Mouse (Mus musculus): ENCODE measurements around the gene Nisch.

The Nisch gene

DNA sequence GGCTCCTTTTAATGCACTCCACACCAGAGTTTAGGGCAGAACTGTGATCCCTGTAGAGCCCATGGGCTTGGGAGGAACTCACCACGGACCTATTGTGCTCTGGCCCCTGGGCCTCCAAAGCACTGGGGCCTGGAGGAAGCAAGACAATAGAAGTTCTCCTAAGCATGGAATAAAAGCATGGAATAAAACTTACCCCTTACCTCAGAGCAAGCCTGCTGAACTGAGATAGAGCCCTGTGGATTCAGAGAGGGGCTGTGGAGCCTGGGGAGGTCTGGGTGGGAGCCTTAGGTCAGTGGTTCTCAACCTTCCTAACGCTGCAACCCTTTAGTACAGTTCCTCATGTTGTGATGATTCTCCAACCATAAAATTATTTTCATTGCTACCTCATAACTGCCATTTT lies at the start of gene Nisch:
TSS of gene Nisch (minus strand) at position 101 of the 400 bp plus-strand sequence.
- no peak for DNase-seq

DNA sequence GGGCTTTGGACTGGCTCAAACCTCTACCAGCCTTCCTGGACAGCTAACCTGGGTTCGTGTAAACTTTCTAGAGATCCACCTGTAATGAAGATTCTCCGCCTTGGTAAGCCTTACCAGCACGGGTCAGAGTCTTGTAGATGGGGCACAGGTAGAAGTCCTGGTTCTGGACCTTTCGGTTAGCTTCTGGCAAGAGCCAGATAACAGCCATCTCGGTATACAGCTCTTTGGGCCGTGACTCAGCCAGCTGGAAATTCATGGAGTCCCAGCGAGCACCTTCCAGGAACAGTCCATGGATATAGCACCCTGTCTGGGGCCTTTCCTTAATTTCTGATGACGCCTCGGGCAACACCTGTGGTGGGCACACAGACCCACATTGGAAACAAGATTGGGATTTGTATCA lies 44.2 kb upstream of the Nisch start:
- DNase-seq = no peak

DNA sequence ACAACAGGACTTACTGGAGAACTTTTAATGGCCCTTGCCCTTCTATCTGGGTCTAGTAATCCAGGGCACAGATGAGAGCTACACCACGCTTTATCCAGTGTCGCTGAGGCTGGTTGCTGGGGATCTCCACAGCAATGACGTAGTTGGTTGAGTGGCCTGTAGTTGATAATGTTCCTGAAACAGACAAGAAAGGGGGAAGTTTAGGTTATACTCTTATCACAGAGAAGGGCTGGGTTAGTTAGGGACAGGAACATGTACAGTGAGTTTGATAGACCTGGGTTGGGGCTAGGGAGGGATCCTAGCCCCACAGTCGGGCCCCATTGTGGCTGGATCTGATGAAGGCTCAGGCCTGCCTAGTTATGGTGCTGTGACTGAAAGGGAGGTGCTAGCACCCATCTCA lies 43.6 kb upstream of the Nisch start:
- DNase-seq = no peak

DNA sequence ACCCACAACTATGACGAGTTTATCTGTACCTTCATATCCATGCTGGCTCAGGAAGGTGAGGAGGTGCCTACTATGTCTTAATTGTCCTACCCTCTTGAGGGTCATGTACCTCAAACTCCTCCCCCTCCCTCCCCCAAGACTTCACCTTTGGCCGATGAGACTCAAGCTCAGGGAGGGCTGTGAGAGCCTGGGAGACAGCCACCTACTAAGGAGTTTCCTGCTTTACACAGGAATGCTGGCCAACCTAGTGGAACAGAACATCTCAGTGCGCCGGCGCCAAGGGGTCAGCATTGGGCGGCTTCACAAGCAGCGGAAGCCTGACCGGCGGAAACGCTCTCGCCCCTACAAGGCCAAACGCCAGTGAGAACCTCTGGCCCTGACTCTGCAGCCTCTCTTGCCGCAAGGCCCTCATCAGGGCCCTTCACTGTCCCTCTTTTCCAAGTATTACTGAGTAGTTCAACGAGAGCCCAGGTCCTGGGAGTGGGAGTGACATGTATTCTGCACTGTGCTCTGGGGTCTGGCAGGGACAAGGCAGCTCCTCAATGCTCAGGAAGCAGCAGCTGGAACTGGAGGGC lies 41.8 kb upstream of the Nisch start:
- no peak for DNase-seq

DNA sequence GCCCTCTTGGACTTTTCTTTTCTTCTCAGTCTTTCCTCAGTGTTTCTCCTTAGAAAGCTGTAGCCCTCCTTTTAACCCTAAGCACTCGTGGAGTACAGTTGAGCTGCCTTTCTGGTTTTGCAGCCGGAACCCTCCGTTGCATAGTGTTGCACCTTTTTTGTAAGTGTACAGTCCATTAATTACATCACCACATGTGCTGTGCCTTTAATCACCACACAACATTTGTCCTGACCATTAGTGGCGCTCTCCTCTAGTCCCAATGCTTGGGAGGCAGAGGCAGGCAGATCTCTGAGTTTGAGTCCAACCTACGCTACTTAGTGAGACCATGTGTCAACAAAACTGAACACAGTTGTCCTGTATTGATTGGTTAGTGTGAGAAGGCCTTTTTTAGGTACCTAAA lies 35.3 kb upstream of the Nisch start:
- no peak for DNase-seq

DNA sequence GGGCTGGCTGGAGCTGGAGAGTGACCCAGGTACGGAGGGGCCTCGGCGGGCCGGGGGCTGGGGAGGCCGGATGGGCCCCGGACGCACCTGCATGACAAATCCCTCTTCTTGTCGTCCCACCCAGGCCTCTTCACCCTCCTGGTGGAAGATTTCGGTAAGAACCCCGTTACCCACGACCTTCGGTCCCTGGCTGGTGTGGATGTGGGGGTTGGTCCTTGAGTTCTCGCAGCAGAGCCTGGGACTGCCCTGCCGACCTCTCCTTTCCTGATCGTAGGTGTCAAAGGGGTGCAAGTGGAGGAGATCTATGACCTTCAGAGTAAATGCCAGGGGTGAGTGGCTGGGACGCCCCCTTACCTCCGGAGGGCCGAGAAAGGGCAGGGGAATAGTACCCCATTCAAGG lies 34.9 kb upstream of the Nisch start:
- DNase-seq = no peak

DNA sequence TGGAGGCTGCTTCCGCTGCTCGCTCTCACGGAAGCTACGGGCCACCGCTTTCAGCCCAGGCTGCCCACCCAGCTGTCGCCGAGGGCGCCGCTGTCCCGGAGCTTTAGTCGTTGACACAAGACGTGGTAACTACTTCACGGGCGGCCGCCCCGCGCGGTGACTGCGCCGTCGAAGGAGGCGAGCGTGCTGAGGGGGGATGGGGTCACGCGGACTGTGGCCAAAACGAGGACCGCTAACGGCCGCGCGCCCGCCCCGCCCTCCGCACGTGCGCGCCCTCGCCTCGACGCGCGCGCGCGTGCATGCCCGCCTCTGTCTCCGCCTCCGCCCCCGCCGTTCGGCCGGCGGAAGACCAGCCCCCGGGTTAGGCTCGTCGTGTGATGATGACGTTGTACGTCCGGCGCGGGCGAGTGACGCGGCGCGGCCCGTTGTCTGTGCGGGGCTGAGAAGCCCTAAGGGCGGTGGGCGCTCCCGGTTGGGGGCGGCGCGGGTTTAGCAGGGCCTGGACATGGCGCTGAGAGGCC lies 34.4 kb upstream of the Nisch start, which contains the start of the genes Phf7 and Bap1:
TSS of gene Phf7 (minus strand) at position 234 of the 521 bp plus-strand sequence.
TSS of gene Bap1 (plus strand) at position 367 of the 521 bp plus-strand sequence.
- DNase-seq = peak; percentile 96

DNA sequence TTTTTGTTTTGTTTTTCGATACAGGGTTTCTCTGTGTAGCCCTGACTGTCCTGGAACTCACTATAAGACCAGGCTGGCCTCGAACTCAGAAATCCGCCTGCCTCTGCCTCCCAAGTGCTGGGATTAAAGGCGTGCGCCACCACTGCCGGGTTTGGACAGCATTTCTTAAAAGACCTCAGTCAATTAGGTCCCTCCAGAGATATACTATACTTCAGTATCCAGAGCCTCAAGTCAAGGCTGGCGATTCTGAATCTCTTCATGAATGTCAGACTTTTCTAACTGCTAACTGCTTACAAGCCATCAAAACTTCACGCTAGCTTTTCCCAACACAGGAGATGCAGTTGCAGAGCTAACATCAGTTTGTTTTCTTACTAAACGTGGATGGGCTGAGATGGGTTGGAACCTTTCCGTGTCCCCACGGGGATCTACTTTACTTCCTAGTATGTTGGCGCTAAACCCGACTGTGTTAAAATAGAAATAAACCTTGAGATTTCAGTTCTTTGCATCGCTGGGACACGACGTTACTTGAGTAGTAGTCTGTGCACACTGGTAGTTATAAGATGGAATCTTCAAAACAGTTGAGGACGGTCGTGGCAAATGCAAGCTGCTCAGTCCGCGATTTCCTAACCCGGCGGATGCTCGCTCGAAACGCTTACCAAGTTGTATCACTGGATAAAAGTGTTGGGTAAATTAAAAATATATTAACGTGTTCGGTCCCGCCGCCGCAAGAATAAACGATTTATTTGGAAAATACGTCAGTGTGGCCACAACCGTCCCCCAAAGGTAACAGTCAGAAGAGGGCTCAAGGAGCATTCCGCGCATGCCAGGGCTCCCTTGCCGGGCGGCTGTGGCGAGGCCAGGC lies 33.7 kb upstream of the Nisch start:
- no peak for DNase-seq

DNA sequence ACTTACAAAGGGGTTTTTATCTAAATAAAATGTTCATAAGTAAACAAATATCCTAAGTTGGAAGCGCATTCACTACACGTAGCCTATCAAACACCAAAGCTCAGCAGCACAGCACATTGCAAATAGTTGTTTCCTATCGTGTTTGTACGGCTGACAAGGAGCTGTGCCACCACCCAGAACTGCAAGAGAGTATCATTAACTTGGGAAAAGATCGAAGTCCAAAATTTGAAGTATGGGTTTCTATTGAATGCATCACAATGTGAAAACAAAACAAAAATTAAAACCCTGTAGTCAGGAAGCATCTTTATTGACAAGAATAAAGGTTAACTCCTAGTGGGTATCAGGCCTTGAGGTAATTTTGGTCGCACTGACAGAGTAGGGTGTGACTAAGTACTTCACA lies 31.6 kb upstream of the Nisch start:
- no peak for DNase-seq

DNA sequence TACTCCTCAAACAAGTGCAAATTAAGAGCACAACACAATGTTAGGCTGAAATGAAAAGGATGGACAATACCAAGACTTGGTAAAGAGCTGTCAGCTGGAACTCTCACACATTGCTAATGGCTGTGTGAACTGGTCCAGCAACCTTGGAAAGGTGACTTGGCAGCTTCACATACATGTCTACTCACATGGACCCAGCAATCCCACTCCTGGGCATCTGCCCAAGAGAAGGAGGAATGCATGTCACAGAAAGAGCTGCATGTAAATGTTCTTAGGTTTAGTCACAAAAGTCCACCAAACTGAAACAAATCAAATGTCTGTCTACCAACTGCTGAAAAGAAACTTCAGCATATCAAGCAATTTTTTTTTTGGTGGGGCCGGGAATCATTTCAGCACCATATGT lies 29.2 kb upstream of the Nisch start:
- DNase-seq = no peak

DNA sequence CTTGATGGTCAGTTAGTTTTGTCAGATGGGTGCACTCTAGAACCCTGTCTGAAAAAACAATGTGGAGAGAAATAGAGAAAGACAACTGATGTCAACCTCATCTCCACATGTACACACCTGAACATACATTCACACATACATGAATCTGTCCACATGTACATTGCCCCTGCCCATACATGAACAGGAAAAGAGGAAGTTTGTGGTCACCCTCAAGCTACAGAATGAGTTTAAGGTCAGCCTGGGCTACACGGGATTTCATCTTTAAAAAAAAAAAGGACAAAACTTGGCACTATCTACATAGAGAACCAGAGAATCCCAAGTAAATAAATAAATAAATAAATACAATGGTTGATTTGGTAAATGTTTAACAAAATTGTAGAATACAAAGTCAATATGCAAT lies 28.0 kb upstream of the Nisch start:
- DNase-seq = no peak

DNA sequence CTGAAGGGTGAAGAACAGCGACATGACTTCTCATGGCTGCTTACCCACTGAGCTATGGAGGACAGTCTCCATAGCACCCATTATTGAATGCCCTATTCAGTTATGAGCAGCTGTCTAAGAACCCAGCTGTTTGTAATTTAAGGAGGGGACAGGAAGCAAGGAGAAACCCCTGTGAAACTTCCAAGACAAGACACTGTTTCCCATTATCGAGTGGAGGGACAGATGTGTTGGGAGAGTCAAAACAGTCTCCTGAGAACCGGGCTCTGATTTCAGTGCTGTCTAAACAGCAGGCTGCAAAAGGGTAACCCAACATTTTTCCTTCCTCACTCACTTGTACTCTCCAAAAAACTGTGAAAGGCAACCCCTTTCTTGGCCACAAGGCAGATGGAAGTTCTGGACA lies 23.8 kb upstream of the Nisch start:
- DNase-seq = no peak

DNA sequence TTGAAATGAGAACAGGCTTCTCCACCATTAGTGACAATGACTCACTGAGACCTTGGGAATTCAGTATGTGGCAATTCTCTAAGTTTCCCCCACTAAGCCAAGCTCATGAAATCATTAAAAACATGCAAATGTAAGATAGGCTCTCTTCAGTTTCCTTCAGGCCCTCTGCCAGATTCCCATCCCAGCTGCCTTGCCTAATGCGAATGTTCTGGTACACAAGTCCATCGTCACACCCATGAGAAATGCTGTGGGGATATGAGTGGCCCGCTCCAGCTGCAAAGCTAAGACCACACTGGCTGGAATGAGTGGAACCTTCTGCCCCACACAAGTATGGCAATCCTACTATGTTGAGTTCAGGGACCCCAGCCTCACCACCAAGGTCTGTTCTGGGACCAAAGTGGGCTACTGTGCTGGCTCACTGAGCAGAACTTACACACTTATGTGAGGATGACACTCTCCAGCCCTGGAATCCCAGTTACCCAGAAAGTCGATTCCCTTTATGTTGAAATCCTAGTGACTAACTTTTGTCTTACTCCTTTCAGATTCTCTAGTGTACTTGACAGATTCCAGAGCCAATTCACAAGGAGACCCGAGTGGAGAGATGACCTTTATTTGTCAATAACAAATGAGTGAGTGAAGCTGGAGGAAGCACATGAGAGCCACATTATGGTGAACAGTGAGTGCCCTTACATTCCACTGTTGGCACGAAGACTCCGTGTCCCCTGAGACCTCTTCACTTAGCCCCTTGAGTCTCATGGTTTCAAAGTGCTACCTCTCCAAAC lies 20.5 kb upstream of the Nisch start:
- no peak for DNase-seq

DNA sequence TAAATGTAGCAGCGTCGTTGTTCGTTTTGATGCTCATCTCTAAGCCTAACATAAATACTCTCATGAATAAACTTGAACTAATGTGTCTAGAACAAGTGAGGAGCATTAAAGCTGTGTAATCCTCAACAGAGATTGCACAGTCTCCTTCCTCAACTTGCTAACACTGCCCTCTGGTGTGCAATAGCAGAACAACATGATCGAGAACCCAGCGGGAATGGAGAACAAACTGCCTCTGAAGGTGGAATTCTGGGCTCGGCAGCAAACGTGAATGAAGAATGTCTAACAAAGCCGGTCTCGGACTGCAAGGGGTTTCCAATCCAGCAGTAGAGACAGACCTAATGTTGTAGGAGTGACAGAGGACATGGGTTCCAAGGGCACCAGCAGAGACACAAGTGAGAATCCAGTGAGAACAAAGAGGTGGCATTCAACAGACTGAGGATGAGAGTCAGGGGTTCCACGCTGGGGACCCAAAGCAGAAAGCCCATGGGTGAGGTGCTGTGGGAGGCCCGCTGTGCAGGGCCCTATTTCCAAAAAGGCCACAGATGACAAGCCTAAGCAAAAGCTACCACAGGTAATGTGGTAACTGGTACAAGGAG lies 17.3 kb upstream of the Nisch start:
- DNase-seq = peak; percentile 86

DNA sequence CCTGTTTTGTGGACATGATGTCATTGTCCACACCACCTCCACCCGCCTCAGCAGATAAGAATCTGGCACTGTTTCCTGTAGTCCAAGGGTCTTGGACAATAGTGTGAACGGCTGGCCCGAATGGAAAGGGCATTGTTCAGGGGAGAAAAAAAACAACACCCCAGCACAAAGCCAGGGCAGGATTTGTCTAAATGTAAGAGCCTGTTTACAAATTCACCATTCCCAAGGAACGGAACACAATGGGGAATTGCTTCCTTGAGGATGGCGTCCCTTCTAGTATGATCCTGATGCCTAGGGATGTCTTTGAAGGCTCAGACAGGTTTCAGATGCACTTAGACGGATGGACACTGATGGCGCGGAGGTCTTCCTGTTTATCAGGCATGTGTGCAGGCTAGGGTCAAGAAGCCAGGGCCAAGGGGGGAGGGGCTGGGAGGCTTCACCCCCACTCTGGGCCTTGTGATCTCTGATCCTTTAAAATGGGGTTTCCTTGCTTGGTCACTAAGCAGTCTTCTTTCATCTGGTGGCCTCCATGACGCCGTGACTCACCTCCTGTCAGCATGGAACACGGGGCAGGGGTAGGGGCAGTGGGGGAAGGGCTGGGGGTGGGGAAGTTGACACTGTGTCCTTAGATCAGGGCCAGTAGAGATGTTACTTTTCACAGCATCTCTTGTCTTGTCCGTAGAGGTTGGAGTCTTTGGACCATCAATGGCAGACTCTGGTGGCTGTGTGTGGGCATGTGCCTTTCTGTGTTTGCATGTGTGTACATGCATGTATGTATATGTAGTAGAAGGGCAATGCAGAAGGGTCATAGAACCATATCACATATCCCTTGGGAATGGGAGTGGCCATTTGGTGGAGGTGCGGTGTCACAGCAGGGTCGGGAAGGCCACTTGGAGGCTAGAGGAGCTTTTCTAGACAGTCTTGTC lies 16.6 kb upstream of the Nisch start:
- DNase-seq = no peak

DNA sequence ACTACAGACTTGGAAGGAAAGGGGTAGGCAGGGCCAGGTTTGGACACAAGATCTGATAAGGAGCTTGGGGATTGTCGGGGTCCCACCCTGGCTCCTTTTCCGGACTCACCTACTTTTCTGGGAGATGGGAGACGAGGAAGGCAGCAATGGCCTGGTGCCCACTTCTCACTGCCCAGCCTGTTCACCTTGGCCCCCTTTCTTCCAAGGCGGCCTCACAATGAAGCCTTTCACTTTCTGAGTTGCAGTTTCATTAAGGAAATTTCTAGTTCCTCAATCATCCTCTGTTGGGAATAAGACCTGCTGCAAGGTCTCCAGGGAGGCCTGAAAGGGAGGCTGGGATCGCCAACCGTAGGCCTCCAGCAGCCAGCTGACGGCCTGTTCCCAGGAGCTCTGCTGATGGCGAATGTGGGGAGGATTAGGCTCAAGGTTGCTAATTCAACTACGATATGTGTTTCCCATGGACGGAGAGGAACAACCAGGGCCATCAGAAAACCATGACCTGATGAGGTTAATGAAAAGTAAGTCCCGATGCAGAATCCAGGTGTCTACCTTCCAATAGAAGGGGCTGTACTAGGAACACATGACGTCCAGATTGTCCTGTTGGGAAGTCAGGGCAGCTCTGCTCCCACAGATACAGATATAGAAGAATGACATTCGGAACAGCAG lies 15.8 kb upstream of the Nisch start:
- no peak for DNase-seq

DNA sequence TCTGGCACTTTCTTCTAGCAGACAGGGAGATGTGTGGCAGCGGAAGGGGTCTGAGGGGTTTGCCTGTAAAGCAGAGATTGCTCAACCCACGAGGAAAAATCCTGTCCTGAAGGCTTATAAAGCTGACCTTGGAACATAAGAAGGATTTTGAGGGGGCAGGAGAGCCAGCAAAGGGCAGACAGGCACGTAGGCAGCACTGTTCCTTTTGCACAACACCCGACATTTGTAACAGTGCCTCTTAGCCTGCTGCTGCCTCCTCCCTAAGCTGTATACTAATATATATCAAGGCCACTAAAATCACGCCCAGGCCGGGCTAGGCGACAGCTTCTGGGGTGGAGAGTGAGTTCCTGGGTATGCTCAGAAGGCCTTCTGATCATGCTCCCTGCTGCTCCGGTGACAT lies 13.7 kb upstream of the Nisch start:
- DNase-seq = no peak

DNA sequence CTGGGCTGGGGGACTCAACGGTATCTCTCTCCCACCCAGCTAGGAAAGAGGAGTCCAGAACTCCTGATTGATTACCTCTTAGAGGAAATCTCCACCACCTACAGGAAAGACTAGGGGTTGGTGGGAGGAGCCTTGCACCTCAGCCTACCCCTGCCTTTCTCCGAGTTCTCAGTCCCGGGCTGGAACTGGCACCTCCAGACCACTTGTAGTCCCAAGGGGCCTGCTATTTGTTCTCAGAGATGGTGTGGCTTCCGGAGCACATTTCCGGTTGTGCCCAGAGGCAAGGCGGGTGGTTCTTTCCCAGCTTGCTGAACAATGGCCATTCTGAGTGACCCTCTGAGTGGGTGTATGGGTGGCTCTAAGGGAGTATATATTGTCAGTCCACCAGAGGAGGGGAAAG lies 11.5 kb upstream of the Nisch start:
- no peak for DNase-seq

DNA sequence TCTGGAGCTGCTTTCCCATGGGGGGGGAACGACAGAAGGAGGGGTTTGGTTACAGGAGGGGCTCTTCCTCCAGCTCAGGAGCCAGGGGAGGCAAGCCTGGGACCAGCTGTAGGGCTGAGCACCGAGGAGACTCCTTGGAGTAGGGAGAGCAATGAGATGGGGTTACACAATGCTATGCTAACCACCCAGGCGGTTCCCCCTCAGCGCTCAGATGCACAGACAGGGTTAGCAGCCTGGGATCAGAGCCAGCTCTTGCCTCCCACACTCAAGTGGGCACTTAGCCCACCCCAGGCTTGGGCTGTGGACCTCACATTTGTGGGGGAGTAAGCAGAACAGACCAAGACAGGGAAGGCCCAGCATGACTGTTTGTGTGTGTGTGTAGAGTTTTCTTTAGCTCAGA lies 10.2 kb upstream of the Nisch start:
- peak; percentile 57 for DNase-seq

DNA sequence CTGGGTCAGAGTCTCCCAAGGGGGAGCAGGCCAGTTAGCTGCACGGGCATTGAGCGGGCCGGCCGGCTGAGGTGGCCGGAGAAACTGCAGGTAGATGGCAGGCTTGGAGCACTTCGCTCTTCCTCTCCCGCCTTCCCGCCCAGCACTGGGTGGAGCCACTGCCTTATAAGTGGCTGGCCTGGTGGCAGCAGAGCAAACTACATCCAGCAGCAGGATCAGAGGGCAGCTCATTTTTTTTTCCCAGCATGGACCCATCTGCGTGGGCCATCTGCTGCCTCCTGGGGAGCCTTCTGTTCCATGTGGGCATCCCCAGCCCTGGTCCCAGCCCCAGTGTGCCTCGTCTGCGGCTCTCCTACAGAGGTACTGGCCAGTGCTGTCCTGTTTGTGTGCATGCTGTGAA lies 920 bp upstream of the Nisch start, which contains the start of gene Sema3g:
TSS of gene Sema3g (plus strand) at position 195 of the 400 bp plus-strand sequence.
- DNase-seq = peak; percentile 33

Data from right cerebral cortex, postnatal 14 days (tissue).